14 mouse cellular contexts compared by ENCODE assay signal in genomic region chr9:72961959-72962358, GRCm38 (mm10). TPM values are rescaled to one million over a fixed set of nuclear protein-coding genes. Genes with fewer than 3 reads are reported as not detected.
DNase-seq lines count a peak whose midpoint lies in the region; ATAC-seq lines count a peak whose summit lies in the region.
"Had no signal": no experiment of that assay in that cellular context is flagged by ENCODE, and none has a peak within 500 bp of the region (broad histone marks: within the 10 kb centered on the region; RNA-seq: fewer than 3 reads in every experiment).

No protein-coding gene starts in this region.

- H3K9me3 ChIP-seq in forebrain, embryonic 15.5 days = no peaks in the 10 kb centered on the region
- no peaks in the 10 kb centered on the region for H3K9me3 ChIP-seq in forebrain, embryonic 16.5 days (ENCODE audit: control insufficient read depth, low read length)
- H3K9me3 ChIP-seq: limb, embryonic 12.5 days had no signal

- no peak for ATAC-seq in forebrain, embryonic 15.5 days (replicated peaks)
- no peak for ATAC-seq in forebrain, embryonic 16.5 days
- ATAC-seq: forebrain, embryonic 14.5 days; Patski had no signal

- no peaks in the 10 kb centered on the region for H3K27me3 ChIP-seq in forebrain, embryonic 15.5 days
- H3K27me3 ChIP-seq in forebrain, embryonic 16.5 days (replicated peaks; ENCODE audit: control insufficient read depth, insufficient read depth, low read length) = no peaks in the 10 kb centered on the region
- H3K27me3 ChIP-seq: limb, embryonic 12.5 days; Patski had no signal

- 80% methylated on average over 15 of the region's 15 CpGs for WGBS in forebrain, embryonic 15.5 days
- WGBS in forebrain, embryonic 16.5 days = 78% methylated on average over 15 of the region's 15 CpGs

- H3K4me2 ChIP-seq in forebrain, embryonic 15.5 days (replicated peaks) = no peak overlapping the region
- no peak overlapping the region for H3K4me2 ChIP-seq in forebrain, embryonic 16.5 days (ENCODE audit: low read length)
- H3K4me2 ChIP-seq: heart, embryonic 11.5 days; limb, embryonic 12.5 days had no signal

- H3K9ac ChIP-seq in forebrain, embryonic 15.5 days (replicated peaks) = no peak overlapping the region
- no peak overlapping the region for H3K9ac ChIP-seq in forebrain, embryonic 16.5 days (replicated peaks; ENCODE audit: low read depth, low read length)
- H3K9ac ChIP-seq: limb, embryonic 12.5 days had no signal

- H3K4me1 ChIP-seq in forebrain, embryonic 15.5 days = peaks cover 12% of the 10 kb centered on the region
- peaks cover 8% of the 10 kb centered on the region for H3K4me1 ChIP-seq in forebrain, embryonic 16.5 days (replicated peaks; ENCODE audit: control insufficient read depth, insufficient read depth, low read length)

- DNase-seq in 416B (ENCODE audit: low read depth) = peak; percentile 64
- peak; percentile 86 for DNase-seq in CD4-positive helper T cell, adult 2 months (ENCODE audit: low read depth, low spot score)
- DNase-seq in T-cell, adult 2 months (ENCODE audit: low spot score) = peak; percentile 79
- peak; percentile 41 to 62 for DNase-seq in thymus, adult 18-20 months
- no peak for DNase-seq in left cerebral cortex, adult 9 months (ENCODE audit: low spot score in 2 of 2)
- DNase-seq: adrenal gland, postnatal 25 days; cerebellum, postnatal 25 days; layer of hippocampus, adult 9-11 months had no signal

- no peaks in the 10 kb centered on the region for H3K36me3 ChIP-seq in forebrain, embryonic 15.5 days
- no peaks in the 10 kb centered on the region for H3K36me3 ChIP-seq in forebrain, embryonic 16.5 days (ENCODE audit: control insufficient read depth, insufficient read depth)
- H3K36me3 ChIP-seq: limb, embryonic 12.5 days had no signal

- no peak overlapping the region for H3K4me3 ChIP-seq in forebrain, embryonic 15.5 days
- H3K4me3 ChIP-seq in forebrain, embryonic 16.5 days (replicated peaks; ENCODE audit: low read length) = no peak overlapping the region
- H3K4me3 ChIP-seq: limb, embryonic 12.5 days had no signal

- H3K27ac ChIP-seq in forebrain, embryonic 15.5 days (replicated peaks) = no peak overlapping the region
- H3K27ac ChIP-seq in forebrain, embryonic 16.5 days (ENCODE audit: low read length) = no peak overlapping the region
- H3K27ac ChIP-seq: limb, embryonic 12.5 days had no signal

RNA-seq across cellular contexts. Expression of gene Gm44503, which starts 3.3 kb away (rescaled TPM):
- not detected in 2 replicates for polyA plus RNA-seq in forebrain, embryonic 15.5 days (2015; fragmentation: Nextera tagmentation; extraction: Ambion mirVana)
- polyA plus RNA-seq in forebrain, embryonic 16.5 days (2015; fragmentation: Nextera tagmentation; extraction: Ambion mirVana) = not detected in 2 replicates
- polyA plus RNA-seq: forebrain, embryonic 14.5 days; heart, embryonic 11.5 days; limb, embryonic 12.5 days; Patski had no signal

RNA-seq across cellular contexts. Expression of gene Dyx1c1, which starts 3.4 kb away (rescaled TPM):
- polyA plus RNA-seq in forebrain, embryonic 15.5 days (2015; fragmentation: Nextera tagmentation; extraction: Ambion mirVana) = 2.3 and 2.4 TPM in 2 replicates
- polyA plus RNA-seq in forebrain, embryonic 16.5 days (2015; fragmentation: Nextera tagmentation; extraction: Ambion mirVana) = 1.7 and 1.8 TPM in 2 replicates

RNA-seq across cellular contexts. Expression of gene Ccpg1os, which starts 23.2 kb away (rescaled TPM):
- 21.5 and 23.8 TPM in 2 replicates for polyA plus RNA-seq in forebrain, embryonic 15.5 days (2015; fragmentation: Nextera tagmentation; extraction: Ambion mirVana)
- 19.1 and 22.4 TPM in 2 replicates for polyA plus RNA-seq in forebrain, embryonic 16.5 days (2015; fragmentation: Nextera tagmentation; extraction: Ambion mirVana)

RNA-seq across cellular contexts. Expression of gene Ccpg1, which starts 23.3 kb away (rescaled TPM):
- polyA plus RNA-seq in forebrain, embryonic 15.5 days (2015; fragmentation: Nextera tagmentation; extraction: Ambion mirVana) = 46.5 and 47.5 TPM in 2 replicates
- polyA plus RNA-seq in forebrain, embryonic 16.5 days (2015; fragmentation: Nextera tagmentation; extraction: Ambion mirVana) = 56.7 and 58.2 TPM in 2 replicates

RNA-seq across cellular contexts. Expression of gene Pygo1, which starts 36.5 kb away (rescaled TPM):
- polyA plus RNA-seq in forebrain, embryonic 15.5 days (2015; fragmentation: Nextera tagmentation; extraction: Ambion mirVana) = 14.8 and 15.4 TPM in 2 replicates
- 14.3 and 15.1 TPM in 2 replicates for polyA plus RNA-seq in forebrain, embryonic 16.5 days (2015; fragmentation: Nextera tagmentation; extraction: Ambion mirVana)

Comparison
In these comparisons a context has a peak if more than half of its experiments do, and no peak if none do; other contexts are left out.
1. DNase-seq: peak in 416B (single experiment), CD4-positive helper T cell, adult 2 months (single experiment), T-cell, adult 2 months (single experiment) and thymus, adult 18-20 months (2 of 2); none in left cerebral cortex, adult 9 months (0 of 2).